Mouse (Mus musculus): Measurements from ENCODE around the gene Olfr198.
"Not testable (repeated sequence)": the region's sequence is repeated elsewhere in the genome, so short reads cannot be mapped to it uniquely, and the experiment has no call there.

Gene Olfr198

GRCm38 (mm10) chr16:59203433-59203832 is at the start of gene Olfr198:
TSS of gene Olfr198 (minus strand) at chr16:59203533.
- not testable (repeated sequence) for DNase-seq (ENCODE audit: low spot score)

DNA sequence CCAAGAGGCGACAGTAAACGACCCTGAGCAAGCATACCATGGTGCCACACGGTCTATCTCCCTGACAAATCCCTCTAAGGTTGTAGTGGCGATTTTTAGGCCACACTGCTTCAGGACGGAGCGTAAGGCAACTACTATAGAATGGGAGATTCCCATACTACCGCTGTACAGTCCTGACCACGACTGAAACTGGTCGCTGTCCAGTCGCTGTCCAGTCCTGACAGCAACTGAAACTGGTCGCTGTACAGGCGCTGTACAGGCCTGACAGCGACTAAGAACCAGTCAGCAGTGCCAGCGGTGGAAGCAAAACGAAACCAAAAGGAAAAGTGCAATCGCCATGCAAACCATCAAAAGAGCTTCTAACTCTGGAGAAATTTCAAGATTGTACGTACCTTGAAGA is 46.4 kb upstream of the Olfr198 start:
- DNase-seq (ENCODE audit: low spot score) = no peak

DNA sequence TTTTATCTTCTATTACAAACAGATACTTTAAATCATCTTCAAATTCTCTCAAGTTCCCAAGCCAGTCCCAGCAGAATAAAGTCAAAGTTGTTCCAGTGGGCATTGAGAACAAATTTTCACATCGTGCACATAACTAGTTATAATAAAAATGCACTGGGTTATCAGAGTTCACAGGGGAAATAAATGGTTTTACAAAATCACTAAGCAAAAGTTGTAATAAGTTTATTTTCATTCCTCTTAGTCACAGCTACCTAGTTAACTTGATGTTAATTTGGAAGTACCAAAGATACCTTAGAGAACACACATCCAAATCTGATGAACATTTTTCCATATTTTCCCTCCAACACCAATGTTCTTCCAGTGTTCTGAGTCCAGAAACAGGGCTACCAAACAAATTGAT is 16.3 kb upstream of the Olfr198 start, which contains the start of gene Olfr199:
Olfr199 (minus strand) TSS at position 101 of the 400 bp plus-strand sequence.
- DNase-seq (ENCODE audit: low spot score) = not testable (repeated sequence)

DNA sequence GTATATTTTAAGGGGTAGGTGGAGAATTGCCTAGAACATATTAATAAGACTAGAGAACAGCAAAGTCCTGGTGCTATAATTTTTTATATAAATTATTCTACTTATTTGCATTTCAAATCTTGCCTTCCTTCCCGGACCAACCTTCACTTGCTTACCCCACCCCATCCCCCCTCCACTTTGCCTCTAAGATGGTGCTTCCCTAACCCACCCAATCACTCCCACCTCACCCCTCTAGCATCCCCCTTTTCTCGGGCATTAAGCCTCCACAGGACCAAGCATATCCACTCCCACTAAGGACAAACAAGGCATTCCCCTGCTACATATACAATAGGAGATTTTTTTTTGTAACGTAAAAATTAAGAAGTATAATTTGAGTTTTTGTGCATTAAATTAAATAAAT is 14.5 kb upstream of the Olfr198 start:
- not testable (repeated sequence) for DNase-seq (ENCODE audit: low spot score)

DNA sequence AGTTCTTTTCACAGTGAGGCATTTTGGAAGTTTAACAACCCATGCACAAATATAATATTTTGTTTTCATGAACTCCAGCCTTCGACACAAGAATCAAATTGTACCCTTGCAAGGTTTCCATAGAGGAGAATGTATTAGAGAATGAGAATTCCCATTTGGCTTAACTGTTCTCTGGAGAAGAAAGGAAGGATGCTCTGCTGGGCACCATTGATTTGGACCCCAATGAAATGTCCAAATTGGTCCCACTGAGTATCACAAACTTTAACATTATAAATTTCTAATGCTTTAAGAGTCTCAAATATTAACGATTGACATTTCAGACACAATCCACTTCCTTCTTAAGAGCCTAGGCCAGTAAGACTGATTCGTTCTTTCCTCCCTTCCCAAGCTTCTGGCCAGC is 33.0 kb downstream of the Olfr198 start, which contains the start of gene Olfr196:
Olfr196 (minus strand) TSS at position 101 of the 400 bp plus-strand sequence.
- no peak for DNase-seq (ENCODE audit: low spot score)

DNA sequence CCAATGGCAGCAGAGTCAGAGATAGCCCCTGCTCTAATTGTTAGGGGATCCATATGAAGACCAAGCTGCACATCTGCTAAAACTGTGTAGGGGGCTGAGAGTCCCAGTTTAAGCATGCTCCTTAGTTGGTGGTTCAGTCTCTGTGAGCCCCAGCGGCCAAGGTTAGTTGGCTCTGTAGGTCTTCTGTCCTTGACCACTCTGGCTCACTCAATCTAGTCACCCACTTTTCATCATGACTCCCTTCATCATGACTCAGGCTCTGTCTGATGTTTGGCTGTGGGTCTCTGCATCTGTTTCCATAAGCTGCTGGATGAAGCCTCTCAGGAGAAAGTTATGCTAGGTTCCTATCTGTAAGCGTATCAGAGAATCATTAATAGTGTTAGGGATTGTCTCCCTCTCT is 51.3 kb downstream of the Olfr198 start:
- DNase-seq (ENCODE audit: low spot score) = no peak
